Mouse (Mus musculus): ENCODE measurements around the gene D6Ertd527e. TPM values are rescaled to one million over a fixed set of nuclear protein-coding genes. Genes with fewer than 3 reads are reported as not detected.

The D6Ertd527e gene
- total RNA-seq, 2 experiments from 2014 or later = not detected

DNA sequence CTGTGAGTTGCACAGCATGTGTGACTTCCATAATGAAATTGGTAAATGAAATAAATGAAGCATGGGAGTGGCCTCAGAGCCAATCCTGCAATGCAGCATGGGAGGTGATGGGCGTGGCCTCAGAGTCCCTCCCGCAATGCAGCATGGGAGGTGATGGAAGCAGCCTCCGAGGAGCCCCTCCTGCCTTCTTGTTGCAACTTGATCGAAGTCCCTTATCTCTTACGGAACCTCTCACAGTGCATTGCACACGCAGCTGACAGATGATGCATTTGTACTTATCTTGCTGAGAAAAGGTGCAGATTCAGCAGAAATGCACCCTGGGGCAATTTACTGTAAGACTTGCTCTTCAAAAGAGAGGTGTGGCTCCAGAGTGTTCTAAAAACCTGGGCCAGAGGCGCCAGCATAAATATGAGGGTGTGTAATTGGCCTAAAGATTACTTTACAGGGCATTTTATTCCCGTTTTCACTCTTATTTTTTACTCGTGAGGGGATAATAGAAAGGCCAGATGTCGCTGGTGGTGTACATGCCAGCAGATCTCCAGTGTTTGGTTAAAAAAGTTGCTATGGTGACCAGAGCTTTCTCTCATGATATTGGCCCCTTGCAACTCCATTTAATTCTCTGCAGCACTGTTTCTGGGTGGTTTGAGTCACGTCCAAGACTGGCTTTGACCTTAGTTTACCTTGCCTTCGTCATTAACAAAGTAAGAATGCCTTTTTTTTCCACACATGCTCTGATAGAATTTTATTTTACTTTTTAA lies 35.4 kb downstream of the D6Ertd527e start:
- intact Hi-C loops (cut with DNase I) = no loop called here

DNA sequence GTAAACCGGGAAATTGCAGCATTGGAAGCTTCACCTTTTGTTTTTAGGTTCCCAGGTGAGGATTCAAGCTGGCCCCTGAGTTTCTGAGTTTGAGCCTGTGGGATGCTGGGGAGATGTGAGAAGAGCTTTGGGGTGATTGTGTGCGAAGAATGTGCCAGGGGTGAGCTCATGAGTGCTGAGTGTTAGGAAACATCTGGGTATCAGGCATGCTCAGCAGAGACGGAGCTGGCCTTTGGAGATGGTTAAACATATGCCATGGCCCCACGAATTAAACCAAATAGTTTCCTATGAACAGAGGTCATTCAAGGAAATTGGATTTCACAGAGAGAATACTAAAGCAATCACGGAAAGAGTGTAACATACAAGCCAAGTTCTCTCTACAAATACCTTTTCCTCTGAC lies 37.7 kb downstream of the D6Ertd527e start:
- intact Hi-C loops (cut with DNase I) = no loop called here
- DNase-seq (ENCODE audit: low spot score in 2 of 2) = no peak

More for the DNA sequence above, 35.4 kb downstream of the D6Ertd527e start:
- DNase-seq (ENCODE audit: low spot score in 2 of 2) = no peak

DNA sequence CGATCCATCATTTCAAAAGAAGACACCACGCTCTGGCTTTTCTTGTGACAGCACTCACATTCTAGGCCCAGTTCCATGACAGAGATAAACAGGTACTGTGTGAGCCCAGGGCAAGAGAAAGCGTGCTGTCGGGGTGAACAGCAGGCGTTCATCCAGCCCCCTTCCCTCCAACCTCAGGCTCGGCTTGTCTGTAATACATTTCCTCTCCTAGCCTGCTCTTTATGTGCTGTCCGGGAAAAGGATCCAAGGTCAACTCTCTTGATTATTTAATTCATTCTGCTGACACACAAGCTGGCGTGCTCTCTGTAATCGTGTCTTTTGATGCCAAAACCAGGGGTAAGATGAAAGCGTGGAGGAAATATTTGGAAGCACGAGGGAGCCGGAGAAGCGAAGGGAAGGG lies 39.0 kb downstream of the D6Ertd527e start:
- intact Hi-C loops (cut with DNase I) = no loop called here

DNA sequence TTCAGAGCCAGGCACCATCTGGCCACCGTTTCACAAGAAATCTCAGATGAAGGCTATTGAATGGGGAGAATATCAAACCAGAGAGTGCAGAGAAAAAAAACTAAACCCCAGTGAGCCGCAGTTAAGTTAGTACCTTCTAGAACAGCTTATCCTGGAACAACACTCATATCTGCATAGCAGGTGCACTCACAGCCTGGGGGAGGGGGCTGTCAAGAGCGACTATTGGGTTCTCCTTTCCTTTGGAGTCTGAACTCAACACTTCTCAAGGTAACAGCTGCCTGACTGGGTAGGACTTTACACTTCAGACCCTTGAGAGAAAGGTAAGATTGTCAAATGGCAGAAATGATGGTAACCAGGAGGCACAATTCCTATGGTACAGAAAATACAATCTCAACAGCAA lies 43.4 kb downstream of the D6Ertd527e start:
- DNase-seq (ENCODE audit: low spot score in 2 of 2) = no peak

More for the DNA sequence above, 39.0 kb downstream of the D6Ertd527e start:
- no peak for DNase-seq (ENCODE audit: low spot score in 2 of 2)

DNA sequence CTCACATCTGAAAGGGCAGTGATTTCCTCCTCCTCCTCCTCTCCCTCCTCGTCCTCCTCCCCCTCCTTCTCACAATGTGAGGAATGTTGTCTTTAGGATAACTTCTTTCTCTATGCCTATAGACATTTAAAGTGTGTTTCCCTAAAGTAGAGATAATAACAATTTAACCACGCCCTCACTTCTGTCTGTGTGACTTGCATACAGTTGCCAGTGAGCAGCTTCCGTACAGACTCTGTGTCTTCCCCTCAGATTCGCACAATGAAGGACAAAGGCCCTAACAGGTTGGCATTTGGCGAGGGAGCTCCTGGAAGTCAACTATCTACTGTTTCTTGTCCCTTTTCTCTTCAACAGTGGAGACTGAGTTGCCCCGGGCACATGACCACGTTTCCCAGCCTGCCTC lies 45.9 kb downstream of the D6Ertd527e start:
- intact Hi-C loops (cut with DNase I) = no loop called here
- DNase-seq (ENCODE audit: low spot score in 2 of 2) = no peak

More for the DNA sequence above, 43.4 kb downstream of the D6Ertd527e start:
- intact Hi-C loops (cut with DNase I) = no loop called here

DNA sequence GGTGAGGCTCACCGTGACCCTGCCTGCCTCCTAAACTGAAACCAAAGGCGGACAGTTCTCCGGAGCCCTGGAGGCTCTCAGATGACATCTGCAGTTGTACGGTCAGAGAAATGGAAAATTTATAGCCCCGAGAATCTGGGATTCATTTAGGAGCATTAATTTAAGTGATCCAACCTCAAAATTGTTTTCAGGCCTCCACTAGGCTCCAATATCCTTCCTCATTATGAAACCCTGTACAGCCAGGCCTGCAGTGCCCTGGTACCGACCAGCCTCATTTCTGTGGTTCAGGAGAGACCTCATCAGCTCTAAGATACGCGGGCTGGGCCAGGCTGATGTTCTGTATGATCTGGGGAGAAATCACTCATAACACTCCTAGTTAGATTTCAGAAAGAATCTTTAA lies 46.9 kb downstream of the D6Ertd527e start:
- no peak for DNase-seq (ENCODE audit: low spot score in 2 of 2)
- intact Hi-C loops (cut with DNase I) = no loop called here

DNA sequence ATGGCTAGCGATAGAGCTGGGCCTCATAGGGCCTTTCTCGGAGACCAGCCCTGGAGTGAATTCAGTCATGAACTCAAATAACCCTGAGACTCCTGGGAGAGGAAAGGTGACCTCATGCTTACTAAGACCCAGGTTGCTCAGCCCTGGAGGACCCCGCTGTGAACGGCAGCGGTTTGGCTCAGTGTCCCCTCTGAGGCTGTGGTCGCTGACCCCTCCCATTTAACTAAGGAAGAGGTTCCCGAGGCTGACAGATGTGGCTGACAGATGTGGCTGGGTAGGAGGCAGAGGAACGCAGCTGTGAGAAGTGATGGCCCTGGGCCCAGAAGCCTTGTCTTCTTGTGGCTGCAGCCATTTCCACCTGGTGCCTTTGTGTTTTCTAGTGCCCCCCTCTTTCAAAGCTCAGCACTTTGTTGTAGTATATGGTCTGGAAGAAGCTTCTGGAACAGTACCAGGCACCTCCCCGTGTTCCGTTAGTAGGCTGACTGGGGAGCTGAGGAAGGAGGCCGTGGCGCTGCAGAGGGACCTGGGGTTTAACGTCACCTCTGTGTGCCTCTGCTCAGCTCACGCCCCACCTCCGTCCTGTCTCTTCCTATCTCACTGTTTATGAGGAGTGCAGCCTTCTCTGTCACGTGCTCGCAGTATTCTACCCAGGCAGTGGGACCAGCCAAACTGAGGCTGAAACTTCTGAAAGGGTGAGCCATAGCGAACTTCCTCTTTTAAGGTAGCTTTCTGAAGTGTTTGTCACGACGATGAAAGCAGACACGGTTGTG lies 48.1 kb downstream of the D6Ertd527e start:
- no peak for DNase-seq (ENCODE audit: low spot score in 2 of 2)
- intact Hi-C loops (cut with DNase I) = no loop called here

DNA sequence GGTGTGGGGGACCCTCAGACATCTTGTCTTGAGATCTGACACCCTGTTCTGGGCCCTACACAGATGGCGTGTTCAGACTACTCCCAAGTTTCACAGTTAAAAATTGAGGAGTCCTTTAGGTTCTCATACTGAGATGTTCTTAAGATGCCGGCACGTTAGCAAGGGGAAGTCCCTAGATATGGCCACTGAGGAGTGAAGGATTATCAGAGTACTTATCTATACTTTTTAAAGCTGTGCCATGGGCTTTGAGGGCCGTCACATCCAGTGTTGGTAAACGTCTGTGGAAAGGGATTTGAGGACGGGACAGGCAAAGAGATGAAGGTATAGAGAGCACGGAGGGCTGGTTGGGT lies 48.7 kb downstream of the D6Ertd527e start:
- intact Hi-C loops (cut with DNase I) = no loop called here
- no peak for DNase-seq (ENCODE audit: low spot score in 2 of 2)

DNA sequence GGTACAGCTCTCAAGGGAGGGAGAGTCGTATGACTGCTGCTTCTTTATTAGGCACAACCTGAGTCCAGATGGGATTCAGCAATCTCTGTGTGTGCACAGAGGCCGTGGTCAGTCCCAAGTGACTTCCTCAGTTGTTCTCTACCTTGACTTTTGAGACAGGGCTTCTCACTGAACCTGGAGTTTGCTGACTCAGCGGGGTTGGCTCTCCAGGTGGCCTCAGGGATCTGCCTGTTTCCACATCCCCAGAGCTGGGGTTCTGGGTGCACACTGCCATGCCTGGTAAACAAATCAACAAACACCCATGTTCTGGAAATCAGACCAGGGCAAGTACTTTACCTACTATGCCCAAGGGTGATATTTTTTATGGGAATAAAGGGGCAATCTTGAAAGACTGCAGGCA lies 49.3 kb downstream of the D6Ertd527e start:
- intact Hi-C loops (cut with DNase I) = no loop called here
- no peak for DNase-seq (ENCODE audit: low spot score in 2 of 2)

DNA sequence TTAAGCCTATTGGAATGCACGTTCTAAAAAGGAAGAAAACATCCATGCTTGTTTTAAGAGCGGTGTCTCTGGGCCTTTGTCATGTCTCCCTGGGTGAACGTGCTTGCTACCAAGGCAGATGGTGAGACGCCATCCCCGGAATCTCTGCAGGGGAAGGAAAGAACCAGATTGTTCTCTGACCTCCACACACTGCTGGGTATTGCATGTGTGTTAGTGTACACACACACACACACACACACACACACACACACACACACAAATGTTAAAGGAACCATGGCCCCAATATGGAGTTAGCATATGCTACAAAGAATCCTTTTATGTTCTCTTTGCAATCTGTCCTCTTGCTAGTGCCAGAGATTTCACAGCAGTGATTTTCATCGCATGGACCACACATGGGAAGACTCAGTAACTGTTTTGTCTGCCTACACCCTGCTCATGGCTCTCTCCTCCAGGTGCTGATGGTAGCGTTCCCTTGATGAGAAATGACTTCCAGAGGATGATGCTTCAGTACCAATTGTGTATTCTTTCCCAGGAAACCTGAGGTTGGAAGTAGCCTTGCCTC lies 53.6 kb downstream of the D6Ertd527e start:
- DNase-seq (ENCODE audit: low spot score in 2 of 2) = no peak
- intact Hi-C loops (cut with DNase I) = no loop called here

DNA sequence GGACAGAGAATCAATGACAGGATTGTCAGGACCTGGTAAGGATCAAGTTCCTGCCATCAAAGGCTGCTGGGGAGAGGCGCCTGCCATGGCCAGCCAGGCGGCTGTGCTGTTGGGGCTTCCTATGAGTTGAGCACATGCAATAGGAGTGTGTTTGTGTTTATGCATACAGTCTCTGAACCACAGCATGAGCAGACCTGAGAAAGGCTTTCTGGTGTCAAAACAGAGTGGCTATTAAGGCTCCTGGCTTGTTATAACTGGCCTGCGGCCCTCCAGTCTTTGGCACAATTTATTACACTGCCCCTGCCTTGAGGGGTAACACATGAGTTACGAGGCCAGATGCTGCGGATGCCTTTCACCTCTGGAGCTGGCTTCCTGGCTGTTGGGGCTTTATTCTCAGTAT lies 55.6 kb downstream of the D6Ertd527e start:
- no peak for DNase-seq (ENCODE audit: low spot score in 2 of 2)
- intact Hi-C loops (cut with DNase I) = no loop called here

DNA sequence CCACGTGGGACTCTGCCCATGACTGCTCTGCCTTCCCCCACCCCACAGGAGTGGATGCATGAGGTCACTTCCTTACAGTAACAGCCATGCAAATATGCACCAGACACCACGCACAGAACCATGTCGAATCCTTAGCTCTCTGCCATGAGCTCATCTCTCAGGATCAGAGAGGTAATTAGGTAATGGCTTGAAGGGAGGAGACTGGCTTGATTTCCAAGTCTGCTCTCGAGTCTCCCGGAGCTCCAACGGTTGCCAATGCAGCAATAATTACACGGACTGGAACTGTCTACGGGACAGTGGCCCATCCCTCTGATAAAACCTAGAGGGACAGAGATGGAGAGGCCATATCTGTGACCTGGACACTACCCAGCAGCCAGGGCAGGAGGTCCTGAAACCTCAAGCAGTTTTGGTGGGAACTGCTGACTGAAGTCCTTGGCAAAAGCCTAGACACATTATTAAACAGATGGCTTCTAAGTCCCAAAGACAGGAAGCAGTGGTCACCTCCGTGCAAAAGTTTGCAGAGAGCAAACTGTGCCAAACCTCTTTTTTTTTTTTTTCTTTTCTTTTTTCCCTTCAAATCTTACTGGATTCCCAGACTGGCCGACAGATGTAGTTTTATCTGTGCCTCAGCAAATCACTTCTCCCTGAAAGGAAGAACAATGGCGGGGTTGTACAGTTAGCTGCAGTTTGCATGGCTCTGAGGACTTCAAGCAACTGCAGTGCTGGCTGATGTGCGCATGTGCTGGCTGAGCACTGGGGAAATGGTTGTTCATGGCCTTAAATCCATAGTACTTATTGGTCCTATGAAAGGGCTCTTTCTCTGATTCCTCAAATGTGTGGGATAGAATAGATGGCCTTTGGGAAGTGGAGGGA lies 57.1 kb downstream of the D6Ertd527e start:
- DNase-seq (ENCODE audit: low spot score in 2 of 2) = no peak

More for the DNA sequence above, 57.1 kb downstream of the D6Ertd527e start:
- intact Hi-C loops (cut with DNase I) = no loop called here

Other genes with a start within 250 kb of the D6Ertd527e start
- 10 to 100 TPM; 57.6 to 57.9 TPM for gene Nfu1, start 95.5 kb upstream of the D6Ertd527e start, total RNA-seq (2021)
- gene Gfpt1, start 61.9 kb upstream of the D6Ertd527e start, total RNA-seq (2021) = 10 to 100 TPM; 48.1 to 52.9 TPM
- gene Antxr1, start 231.1 kb downstream of the D6Ertd527e start, total RNA-seq (2021) = 10 to 100 TPM; 12.5 to 13.2 TPM
- under 1 TPM; 0.32 to 0.59 TPM for gene Gkn1, start 246.2 kb downstream of the D6Ertd527e start, total RNA-seq (2021)

Data from left cerebral cortex, postnatal 36 days (tissue).